Mouse (Mus musculus): ENCODE measurements at regions not wholly inside any gene's neighbourhood (a gene's known extent, or its start where the extent isn't known, plus 50 kb on each side); places are given as distances from the start of the nearest gene placed in this dataset.
A peak's percentile ranks its signal among the peaks of the same experiment; 100 is the strongest.

DNA sequence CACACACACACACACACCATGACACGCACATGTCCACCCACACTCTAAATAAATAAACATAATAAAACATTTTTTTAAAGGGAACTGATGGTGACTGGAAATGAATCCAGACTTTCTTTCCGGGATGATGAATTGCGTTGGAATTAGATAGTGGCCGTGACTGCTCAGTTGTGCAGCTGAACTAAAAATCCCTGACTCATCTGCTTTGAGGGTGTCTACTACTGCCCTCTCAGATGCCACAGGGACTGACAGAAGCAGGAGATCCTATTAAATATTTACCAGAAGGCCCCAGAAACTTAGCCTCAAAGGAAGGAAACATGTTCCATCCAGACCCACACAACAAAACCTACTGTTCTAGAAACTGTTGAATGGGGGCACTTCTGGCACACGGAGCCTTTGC is 65.7 kb downstream of the Polr2m start:
- DNase-seq (ENCODE audit: low spot score in 2 of 2): no peak

DNA sequence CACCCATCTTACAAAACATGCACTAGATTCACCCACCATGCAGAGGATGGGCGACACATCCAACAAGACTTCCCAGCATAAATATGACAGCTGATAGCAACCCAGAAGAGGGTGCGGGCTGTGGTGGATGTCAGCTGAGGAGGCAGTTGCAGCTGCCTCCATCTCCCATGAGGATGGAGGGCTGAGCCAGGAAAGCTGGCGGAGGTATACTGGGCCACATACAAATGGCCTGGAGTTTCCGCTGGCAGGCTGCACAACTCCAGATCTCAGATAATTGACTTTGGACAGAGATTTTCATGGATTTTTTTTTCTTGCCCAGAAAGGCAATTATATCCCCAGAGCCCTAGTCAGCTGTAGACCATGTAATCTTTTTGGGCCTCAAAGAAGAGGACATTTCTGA is 67.2 kb downstream of the Polr2m start:
- DNase-seq (ENCODE audit: low spot score in 2 of 2): no peak

DNA sequence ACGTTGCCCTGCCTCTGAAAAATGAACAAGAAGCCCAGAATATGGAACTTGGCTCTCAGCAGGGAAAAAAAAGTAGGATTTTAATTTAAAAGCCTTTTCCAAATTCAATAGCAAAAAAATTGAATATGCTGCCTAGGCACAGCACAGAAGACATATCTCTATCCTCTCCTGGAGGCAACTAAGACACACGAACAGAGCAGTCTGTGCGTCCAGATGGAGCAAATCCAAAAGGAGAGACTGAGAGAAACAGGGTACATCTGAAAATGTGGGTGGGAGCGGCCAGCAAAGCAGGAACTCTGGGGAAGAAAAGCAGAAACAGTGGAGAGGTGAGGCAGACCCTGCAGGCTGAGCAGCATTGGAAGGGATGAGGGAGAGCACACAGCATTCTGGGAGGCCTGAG is 68.5 kb downstream of the Polr2m start:
- DNase-seq (ENCODE audit: low spot score in 2 of 2): no peak

DNA sequence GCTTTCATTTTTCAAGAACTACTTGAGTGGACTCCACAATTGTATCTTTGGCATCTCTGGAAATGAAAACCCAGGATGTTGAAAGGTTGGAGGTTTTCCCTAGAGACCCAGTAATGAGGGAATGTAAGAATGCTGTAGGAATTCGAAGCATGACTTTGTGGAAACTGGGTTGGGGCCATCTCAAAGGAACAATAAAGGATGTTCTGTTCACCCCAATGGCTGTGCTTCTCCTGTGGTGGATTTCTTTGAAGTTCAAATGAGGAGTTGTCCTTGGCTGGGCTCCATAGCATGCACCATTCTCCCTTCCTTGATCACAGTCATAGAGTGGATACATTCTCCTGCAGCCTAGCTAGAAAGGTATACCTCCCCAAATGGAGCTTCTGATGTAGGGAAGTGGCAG is 74.6 kb downstream of the Polr2m start:
- no peak for DNase-seq (ENCODE audit: low spot score in 2 of 2)

DNA sequence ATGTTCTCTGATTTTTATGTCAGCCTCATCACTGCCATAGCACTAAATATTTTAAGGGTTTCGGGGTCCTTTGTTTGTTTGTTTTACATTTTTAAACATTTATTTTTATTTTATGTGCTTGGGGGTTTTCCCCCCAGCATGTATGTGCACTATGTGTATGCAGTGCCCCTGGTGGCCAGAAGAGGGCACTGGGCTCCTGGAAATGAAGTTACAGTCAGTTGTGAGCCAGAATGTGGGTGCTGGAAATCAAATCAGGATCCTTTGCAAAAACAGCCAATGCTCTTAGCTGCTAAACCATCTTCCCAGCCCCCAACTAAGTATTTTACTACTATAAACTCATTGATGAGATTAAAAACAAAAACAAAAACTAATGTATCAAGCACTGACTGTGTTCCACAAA is 75.8 kb downstream of the Polr2m start:
- no peak for DNase-seq (ENCODE audit: low spot score in 2 of 2)

DNA sequence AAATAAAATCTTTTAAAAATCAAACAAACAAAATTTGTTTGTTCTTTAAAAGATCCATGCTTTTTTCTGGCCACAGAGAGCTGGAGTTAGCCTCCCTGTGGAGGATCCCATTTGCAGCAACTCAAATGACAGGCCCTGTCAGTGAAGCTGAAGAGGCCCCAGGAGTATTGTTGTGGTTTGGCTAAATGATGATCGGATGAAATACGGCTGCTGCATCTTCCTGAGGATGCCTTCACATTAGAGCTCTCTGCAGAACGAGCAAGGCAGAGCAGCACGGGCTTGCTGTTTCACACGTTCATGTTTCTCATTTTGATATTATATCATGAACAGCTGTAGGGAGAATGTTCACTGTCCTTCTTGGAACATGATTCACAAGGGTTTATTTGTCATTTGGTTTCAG is 76.8 kb downstream of the Polr2m start:
- DNase-seq (ENCODE audit: low spot score in 2 of 2): no peak

DNA sequence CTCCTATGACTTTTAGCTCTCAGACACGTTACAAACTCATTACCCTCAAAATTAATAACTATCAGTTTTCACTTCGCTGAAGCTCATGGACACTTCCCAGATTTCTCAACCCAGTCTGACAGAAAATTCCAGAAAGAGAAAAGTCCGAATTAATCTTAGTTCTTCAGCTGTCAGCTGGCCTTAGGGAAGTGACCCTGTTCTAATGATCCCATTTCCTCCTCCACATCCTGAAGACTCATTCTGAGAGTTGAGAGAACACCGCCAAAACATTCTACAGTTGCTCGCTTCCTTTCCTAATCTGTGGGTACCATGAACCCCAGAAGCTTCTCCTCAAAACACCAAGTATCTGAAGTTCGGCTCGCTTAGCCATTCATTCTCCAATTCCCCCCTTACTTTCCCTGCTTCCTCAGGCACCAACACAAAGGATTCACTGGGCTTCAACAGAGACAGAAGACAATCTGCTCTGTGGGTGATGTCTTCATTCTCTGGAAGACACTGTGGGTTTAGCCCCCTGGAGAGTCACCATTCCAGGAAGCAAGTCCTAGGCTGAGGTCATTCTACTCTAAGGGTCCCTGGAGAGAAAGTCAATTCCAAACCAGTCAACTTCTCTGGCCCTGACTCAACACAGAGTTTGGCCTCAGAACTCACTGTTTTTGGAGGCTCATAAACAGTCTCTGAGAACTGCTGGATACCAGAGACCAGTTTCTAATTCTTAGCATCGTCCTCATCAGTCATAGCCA is 81.2 kb downstream of the Polr2m start:
- DNase-seq (ENCODE audit: low spot score in 2 of 2): no peak

DNA sequence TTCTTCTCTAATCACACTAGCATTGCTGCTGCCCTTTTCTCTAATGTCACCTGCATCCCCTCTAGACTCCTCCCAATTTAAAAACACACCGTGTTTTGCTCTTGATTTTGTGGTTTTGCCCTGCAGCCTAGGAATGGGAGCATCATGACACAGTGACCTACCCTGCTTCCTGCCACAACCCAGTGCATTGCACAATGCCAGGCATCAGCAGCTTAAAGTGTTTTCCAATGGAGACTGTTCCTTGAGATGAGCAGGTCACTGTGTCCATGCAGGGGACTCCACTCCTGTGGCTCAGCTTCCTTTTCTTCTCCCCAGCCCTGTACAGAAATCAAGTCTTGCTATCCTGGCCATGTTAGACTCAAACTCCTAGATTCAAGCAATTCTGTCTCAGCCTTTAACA is 84.1 kb downstream of the Polr2m start:
- no peak for DNase-seq (ENCODE audit: low spot score in 2 of 2)

DNA sequence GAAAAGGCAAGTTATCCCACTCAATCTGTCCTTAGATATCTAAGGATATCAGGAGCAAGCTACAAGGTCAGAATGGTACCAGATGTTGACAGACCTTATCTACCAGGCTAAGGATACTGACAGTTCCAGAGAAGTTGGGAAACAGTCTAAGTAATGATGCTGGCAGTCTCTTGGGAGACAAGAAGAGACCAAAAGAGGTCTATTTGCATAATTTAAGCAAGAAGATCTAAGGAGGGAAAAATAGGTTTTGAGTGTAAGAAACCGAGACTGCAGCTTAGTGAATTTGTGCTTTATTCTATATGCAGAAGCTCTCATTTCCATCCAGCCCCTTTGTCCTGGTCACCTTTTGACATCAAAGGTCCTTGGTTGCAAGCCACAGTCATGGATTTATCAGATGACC is 86.4 kb downstream of the Polr2m start:
- no peak for DNase-seq (ENCODE audit: low spot score in 2 of 2)

DNA sequence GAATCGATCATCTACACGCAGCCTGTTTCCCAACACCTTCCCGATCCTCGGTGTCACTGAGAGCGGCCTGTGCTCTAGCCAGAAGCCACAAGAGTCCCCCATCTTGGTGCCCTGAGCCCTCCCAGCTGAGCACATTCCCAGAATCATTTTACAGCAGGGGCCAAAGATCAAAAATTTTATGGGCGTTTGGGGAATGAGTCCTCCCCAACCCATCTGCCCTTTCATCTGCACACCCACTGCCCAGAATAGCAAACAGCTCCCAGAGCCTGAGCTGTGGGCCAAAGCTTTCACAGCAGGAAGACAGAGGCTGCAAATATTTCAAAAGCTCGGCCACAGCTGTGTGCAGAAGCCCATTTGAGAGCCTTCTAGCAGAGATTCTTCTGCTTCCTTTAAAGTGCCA is 89.0 kb downstream of the Polr2m start:
- no peak for DNase-seq (ENCODE audit: low spot score in 2 of 2)

DNA sequence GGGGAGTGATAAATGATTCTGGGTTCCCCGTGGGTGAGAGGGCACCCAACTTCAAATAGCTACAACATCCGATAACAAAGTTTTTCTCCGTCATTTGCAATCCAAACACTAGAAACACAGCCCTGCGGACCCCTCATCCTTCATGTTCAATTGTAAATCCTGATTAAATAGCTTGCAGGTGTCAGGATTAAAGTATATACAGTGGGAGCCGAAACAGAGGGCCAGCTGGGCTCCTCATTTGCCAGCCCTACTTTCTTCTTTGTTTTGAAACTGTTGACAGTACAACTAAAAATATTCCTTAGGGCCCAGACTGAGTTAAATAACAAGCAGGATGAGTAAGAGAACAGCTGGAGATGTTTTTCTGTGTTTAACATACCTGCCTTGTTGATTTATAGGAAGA is 95.5 kb downstream of the Polr2m start:
- DNase-seq (ENCODE audit: low spot score in 2 of 2): no peak

DNA sequence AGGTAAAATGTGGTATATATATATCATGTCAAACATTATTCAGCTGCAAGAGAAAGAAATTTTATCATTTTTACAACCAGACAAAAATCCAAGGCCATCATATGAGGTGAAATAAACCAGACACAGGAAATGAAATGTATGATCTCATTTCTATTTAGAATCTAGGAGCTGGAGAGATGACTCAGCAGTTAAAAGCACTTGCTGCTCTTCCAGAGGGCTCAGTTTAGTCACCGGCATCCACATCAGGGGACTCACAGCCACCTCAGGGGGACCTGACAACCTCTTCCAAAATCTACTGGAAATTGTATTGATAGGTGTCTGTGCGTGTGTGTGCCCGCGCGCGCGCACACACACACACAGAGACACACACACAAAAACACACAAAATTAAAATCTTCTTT is 98.3 kb downstream of the Polr2m start:
- no peak for DNase-seq (ENCODE audit: low spot score in 2 of 2)

DNA sequence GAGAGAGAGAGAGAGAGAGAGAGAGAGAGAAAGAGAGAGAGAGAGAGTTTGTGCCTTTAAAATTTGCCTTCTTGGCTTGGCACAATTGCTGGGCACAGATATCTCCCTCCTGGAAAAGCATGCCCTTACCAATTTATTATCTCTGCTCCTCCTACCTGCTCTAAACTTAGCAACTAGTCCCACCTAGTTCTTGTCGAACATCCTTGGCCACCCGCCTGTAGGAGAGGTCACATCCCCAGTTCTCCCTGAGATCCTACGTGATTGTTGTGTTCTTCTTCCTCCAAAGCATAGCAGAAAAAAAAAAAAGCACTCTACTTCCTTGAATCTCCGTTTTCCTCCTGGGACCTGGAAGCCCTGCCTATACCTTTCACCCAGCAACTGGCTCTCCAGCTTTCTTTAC is 101.8 kb downstream of the Polr2m start:
- no peak for DNase-seq (ENCODE audit: low spot score in 2 of 2)

DNA sequence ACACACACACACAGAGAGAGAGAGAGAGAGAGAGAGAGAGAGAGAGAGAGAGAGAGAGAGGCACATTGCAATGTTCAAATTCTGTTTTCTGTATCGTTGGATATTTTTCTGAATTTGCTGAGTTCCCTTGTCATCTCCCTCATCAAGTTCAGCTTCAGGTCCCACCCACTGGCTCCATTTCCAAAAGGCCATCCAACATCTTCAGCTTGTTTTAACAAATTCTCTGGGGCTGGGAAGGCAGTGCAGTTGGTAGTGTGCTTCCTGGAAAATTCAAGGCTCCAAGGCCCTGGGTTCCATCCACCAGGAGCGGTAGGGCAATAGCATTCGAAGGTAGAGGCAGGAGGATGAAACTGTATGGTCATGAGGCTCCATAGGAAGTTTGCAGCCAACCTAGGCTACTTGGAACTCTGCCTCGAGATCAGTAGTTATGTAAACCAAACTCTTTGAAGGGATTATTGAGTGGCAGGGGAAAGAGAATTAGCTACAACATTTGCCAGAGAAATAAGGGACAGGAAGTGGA is 105.9 kb downstream of the Polr2m start:
- DNase-seq (ENCODE audit: low spot score in 2 of 2): no peak

DNA sequence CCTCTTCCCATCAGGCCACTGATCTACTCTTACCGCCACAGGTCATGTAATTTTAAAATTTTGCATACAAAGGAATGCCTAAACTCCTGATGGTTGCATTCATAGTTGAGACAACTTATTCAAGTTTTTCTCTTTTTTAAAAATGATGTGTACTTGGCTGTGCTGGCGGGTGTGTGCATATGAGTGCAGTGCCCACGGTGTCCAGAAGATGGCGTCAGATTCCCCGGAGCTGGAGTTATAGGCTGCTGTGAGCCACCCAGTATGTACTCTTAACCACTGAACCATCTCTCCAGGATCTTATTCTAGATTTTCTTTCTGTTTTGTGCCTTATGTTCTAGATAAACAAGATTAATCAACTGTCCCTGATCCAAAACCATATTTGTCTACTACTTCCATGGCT is 116.0 kb downstream of the Polr2m start:
- DNase-seq (ENCODE audit: low spot score in 2 of 2): no peak

DNA sequence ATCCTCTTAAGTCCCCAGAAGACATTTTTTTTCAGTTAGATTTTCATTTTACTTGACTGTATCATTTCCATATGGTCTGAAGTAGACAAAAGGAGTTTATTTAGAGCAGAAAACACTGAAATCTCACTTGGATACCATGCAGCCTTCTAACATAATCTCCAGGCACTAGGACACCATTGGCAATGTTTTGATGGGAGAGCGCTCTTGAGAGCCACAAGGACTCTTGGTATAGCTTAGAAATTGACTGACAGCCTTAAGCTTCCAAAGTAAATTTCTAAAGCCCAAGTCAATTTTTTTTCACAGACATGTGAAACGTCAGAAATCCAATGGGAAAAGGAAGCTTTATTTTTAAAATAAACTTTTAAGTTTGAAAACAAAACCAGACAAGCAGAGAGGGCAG is 116.5 kb downstream of the Polr2m start:
- no peak for DNase-seq (ENCODE audit: low spot score in 2 of 2)

DNA sequence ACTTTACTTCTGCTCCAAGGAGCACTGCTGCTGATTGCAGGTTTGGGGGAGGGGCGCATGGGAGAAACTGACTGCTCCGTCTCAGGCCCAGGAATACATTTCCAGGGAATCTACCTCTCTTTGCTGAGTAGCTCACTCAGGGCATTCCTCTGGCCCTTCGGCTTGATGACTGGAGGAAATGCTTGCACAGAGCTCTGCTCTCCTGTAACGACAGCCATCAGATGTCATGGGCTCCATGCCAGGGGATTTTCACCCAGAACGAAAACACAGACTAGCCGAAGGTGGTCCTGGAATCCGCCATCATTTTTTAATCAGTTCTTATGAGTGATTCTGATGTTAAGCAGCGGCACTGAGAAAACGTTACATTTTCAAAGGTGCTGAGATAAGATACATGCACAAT is 119.2 kb downstream of the Polr2m start:
- DNase-seq (ENCODE audit: low spot score in 2 of 2): no peak

DNA sequence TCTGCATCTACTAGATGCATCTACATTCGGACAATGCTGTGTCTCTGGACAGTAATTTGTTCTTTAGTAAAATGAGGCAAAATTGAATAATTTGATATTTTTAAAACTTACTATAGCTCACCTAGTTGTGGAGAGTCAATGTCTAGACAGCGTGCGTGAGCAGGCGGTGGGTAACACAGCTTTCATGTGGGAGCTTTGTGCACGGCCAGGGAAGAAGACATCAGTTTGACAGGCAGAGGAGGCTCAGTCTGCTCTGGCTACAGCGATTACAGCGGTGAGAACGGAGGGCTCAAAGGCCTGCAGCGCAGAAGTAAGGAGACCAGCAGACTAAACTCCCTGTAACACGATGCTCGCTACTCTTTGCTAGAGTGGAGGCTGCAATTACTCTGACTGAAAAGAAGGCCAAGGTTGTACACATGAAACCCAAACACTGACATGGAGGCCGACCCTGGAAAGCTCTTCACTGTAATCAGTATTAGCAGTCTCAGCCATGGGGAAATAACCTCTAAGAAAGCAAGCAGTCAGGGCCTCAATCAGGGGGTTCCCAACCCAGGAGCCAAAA is 120.5 kb downstream of the Polr2m start:
- DNase-seq (ENCODE audit: low spot score in 2 of 2): no peak

DNA sequence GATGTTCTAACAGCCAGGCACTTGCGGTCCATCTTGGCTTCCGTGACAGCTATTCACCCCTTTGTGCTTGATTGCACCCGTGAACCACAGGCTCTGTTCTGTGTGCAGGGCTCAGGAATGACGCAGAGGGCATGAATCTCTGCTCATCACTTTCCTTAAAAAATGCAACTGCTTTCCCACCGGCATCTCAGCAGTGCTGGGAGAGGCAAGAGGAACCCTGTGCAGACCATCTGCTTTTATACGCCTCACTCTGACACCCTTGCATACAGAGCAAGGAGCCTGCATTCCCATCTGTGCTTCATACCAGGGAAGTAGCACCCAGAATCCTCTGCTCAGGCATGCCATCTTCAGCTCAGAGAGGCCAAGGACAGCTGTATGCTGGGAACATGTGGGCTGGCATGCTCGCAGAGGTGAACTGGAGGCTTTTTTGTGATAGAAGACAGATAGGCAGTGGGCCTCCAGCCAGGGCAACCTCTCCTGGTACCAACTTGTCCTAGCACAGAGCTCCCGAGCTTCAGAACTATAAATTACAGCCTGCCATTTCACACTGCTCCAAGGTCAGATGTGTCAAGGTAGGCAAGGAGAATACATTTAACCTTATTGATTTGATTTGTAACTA is 121.6 kb downstream of the Polr2m start:
- peak in 1 of 2 experiments; percentile 13 for DNase-seq (ENCODE audit: low spot score in 2 of 2)

DNA sequence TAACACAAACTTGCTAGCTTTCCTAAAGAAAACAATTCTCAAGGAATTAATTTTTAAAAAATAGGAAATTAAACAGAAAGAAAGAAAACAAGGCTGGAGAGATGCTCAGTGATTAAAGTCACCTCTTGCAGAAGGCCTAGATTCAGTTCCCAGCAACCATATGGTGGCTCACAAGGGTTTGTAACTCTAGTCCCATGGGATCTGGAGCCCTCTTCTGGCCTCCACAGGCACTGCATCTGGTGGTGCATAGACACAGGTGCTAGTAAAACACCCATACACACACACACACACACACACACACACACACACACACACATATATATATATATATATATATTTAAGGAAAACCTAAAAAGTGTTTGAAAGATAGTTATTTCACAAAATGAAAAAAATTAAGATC is 123.3 kb downstream of the Polr2m start:
- no peak for DNase-seq (ENCODE audit: low spot score in 2 of 2)

DNA sequence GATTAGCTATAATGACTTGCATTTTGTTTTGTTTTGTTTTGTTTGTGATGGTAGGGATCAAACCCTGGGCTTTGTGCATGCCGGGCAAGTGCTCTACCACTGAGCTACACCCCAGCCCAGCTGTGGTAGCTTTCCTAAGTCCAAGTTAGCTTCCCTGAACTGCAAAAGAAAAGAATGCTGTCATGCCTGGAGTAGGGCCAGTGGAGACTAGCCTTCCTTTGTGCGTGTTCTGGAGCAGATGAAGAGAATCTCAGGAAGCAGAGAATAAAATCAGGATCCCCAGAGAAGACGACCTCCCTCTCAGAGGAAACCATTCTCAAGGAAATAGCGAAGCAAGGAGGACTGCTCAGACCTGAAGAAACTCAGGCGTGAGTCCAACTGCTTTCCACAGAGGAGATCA is 123.8 kb downstream of the Polr2m start:
- no peak for DNase-seq (ENCODE audit: low spot score in 2 of 2)

DNA sequence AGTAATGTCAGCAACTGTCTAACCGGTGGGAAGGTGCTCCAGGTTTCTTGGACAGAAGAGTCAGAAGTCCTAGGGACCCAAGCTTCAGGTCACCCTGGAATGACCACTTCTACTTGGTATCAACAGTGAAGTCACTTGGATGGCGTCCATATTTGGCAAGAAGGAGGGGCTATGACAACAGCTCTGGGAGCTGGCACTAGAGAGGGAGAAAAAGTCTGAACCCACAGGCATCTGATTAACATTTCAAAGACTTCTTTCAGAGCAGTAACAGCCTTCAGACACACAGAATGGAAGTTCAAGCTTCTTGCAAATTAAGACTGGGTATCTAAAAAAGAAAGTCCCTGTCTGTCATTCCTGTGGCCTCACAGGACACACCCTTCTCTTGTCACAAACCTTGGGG is 124.4 kb downstream of the Polr2m start:
- DNase-seq (ENCODE audit: low spot score in 2 of 2): no peak

DNA sequence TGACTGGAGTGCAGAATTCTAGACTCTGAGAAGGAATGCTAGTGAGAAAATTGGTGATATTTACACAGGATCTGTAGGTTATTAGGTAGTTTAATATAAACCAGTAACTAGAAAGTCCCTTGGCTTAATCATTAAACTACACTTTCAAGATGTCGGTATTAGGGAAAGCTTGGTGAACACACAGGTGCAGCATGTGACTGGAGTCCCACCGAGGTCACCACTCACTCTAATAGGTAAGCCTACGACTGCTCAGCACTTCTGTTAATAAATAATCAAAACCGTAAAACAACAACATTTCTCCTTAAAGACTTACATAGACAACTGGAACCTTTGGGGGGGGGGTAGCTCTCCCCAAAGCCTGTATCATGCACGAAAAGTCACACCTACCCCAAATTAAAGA is 125.1 kb downstream of the Polr2m start:
- DNase-seq (ENCODE audit: low spot score in 2 of 2): no peak

Measured in frontal cortex, postnatal 14 days (tissue).